Mouse (Mus musculus) inflammation-experienced regulatory T-cells, adult 6 months (primary cell): ENCODE results near the gene Gm826. TPM values are rescaled to one million over a fixed set of nuclear protein-coding genes. Genes with fewer than 3 reads are reported as not detected.
A peak's percentile ranks its signal among the peaks of the same experiment; 100 is the strongest.

Source experiments
- ATAC-seq: one replicate; pipeline ENCODE4 v1.8.0; 2017
- polyA plus RNA-seq, 3 experiments: library from polyadenylated mRNA; unstranded; fragments of 100-300 nt; shearing (Covaris generic); gene quantifications; one replicate each; pipeline ENCODE4 v1.2.1; 2017

Gene Gm826
- polyA plus RNA-seq, 3 experiments from 2014 or later, result not detected

- ATAC-seq, result no peak
These were observed 17.1 kb upstream of the Gm826 start for GRCm38 (mm10) chr2:160351038-160351574.

- no peak for ATAC-seq
These were observed 15.6 kb upstream of the Gm826 start for GRCm38 (mm10) chr2:160349578-160349977.

GRCm38 (mm10) chr2:160348796-160349195 is 14.8 kb upstream of the Gm826 start:
- ATAC-seq, result no peak

- ATAC-seq, result no peak
These were observed 14.2 kb upstream of the Gm826 start for GRCm38 (mm10) chr2:160348072-160348604.

- no peak for ATAC-seq
These were observed 11.7 kb upstream of the Gm826 start for GRCm38 (mm10) chr2:160345644-160346043.

- no peak for ATAC-seq
These were observed 6.2 kb upstream of the Gm826 start for GRCm38 (mm10) chr2:160340121-160340520.

GRCm38 (mm10) chr2:160339595-160339994 is 5.6 kb upstream of the Gm826 start:
- no peak for ATAC-seq

- ATAC-seq, result no peak
These were observed 2.1 kb upstream of the Gm826 start for GRCm38 (mm10) chr2:160336053-160336452.

GRCm38 (mm10) chr2:160335043-160335442 is 1.1 kb upstream of the Gm826 start:
- ATAC-seq, result peak; percentile 38

GRCm38 (mm10) chr2:160332516-160333325 is 1.2 kb downstream of the Gm826 start:
- ATAC-seq, result no peak

GRCm38 (mm10) chr2:160328886-160329285 is 5.1 kb downstream of the Gm826 start:
- no peak for ATAC-seq

- ATAC-seq, result no peak
These were observed 6.2 kb downstream of the Gm826 start for GRCm38 (mm10) chr2:160327716-160328115.

- no peak for ATAC-seq
These were observed 6.8 kb downstream of the Gm826 start for GRCm38 (mm10) chr2:160327167-160327566.

GRCm38 (mm10) chr2:160325105-160325644 is 8.8 kb downstream of the Gm826 start:
- ATAC-seq, result no peak

GRCm38 (mm10) chr2:160321829-160322228 is 12.1 kb downstream of the Gm826 start:
- ATAC-seq, result no peak

GRCm38 (mm10) chr2:160318255-160318654 is 15.7 kb downstream of the Gm826 start:
- no peak for ATAC-seq

GRCm38 (mm10) chr2:160313595-160314007 is 20.4 kb downstream of the Gm826 start:
- ATAC-seq, result no peak

- no peak for ATAC-seq
These were observed 28.9 kb downstream of the Gm826 start for GRCm38 (mm10) chr2:160305070-160305469.

GRCm38 (mm10) chr2:160303992-160304391 is 30.0 kb downstream of the Gm826 start:
- no peak for ATAC-seq

- no peak for ATAC-seq
These were observed 31.9 kb downstream of the Gm826 start for GRCm38 (mm10) chr2:160302013-160302412.

- no peak for ATAC-seq
These were observed 35.4 kb downstream of the Gm826 start for GRCm38 (mm10) chr2:160298586-160298985.

GRCm38 (mm10) chr2:160288538-160289151 is 45.3 kb downstream of the Gm826 start:
- ATAC-seq, result no peak

- no peak for ATAC-seq
These were observed 57.9 kb downstream of the Gm826 start for GRCm38 (mm10) chr2:160275959-160276657.
